Mouse (Mus musculus): ENCODE results near the gene Emc9. TPM values are rescaled to one million over a fixed set of nuclear protein-coding genes. Genes with fewer than 3 reads are reported as not detected.

The Emc9 gene
- polyA plus RNA-seq, 1 experiment from 2014 or later, result 46.2 TPM

DNA sequence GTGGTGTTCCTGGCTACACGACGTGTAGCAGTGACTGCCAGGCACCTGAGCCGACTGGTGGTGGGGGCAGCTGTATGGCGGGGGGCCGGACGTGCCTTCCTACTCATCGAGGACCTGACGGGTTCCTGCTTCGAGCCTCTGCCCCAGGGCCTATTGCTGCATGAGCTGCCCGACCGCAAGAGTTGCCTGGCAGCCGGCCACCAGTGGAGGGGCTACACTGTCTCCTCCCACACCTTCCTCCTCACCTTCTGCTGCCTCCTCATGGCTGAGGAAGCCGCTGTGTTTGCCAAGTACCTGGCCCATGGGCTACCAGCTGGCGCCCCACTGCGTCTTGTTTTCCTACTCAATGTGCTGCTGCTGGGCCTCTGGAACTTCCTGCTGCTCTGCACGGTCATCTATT lies 8.7 kb downstream of the Emc9 start:
- H3K9ac ChIP-seq (ENCODE audit: low read depth, low read length), result no peak overlapping the region
- peaks cover 12% of the 10 kb centered on the region; the same call in 1 of the 2 replicates for H3K4me1 ChIP-seq (replicated peaks; ENCODE audit: control insufficient read depth, insufficient read depth, low read length)
- WGBS, result 76% methylated on average over 16 of the region's 16 CpGs

DNA sequence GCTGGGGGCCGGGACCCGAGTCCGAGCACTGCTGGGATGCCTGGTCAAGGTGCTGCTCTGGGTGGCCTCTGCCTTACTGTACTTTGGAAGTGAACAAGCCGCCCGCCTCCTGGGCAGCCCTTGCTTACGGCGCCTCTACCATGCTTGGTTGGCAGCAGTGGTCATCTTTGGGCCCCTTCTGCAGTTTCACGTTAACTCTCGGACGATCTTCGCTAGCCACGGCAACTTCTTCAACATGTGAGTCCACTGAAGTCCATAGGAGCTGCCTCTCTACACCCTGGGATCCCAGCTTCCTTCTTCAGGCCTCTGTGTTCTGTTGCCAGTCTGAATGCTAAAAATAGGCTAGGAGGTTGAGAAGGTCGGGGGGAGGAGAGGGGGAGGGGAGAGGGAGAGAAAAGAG lies 9.4 kb downstream of the Emc9 start:
- H3K36me3 ChIP-seq (ENCODE audit: control insufficient read depth, insufficient read depth, low read length), result peaks cover 4% of the 10 kb centered on the region; the same call in 1 of the 2 replicates
- no peaks in the 10 kb centered on the region for H3K27me3 ChIP-seq (replicated peaks; ENCODE audit: control insufficient read depth, insufficient read depth, low read length)
- H3K4me1 ChIP-seq (replicated peaks; ENCODE audit: control insufficient read depth, insufficient read depth, low read length), result peaks cover 12% of the 10 kb centered on the region; the same call in 1 of the 2 replicates
- no peak overlapping the region for H3K9ac ChIP-seq (ENCODE audit: low read depth, low read length)
- H3K4me3 ChIP-seq (ENCODE audit: low read depth, low read length), result no peak overlapping the region
- WGBS, result 65% methylated on average over 13 of the region's 13 CpGs
- no peak for ATAC-seq (replicated peaks; ENCODE audit: low FRiP score)
- H3K4me2 ChIP-seq, result peak overlapping the region; percentile 4; the same call in 1 of the 2 replicates
- DNase-seq (ENCODE audit: low spot score), result no peak
- H3K9me3 ChIP-seq (ENCODE audit: control insufficient read depth, low read length), result no peaks in the 10 kb centered on the region
- H3K27ac ChIP-seq (ENCODE audit: low read depth, low read length), result no peak overlapping the region

More for the DNA sequence above, 8.7 kb downstream of the Emc9 start:
- H3K4me2 ChIP-seq, result no peak overlapping the region
- H3K9me3 ChIP-seq (ENCODE audit: control insufficient read depth, low read length), result no peaks in the 10 kb centered on the region
- no peaks in the 10 kb centered on the region for H3K27me3 ChIP-seq (replicated peaks; ENCODE audit: control insufficient read depth, insufficient read depth, low read length)
- no peak overlapping the region for H3K4me3 ChIP-seq (ENCODE audit: low read depth, low read length)
- H3K36me3 ChIP-seq (ENCODE audit: control insufficient read depth, insufficient read depth, low read length), result peaks cover 6% of the 10 kb centered on the region; the same call in 1 of the 2 replicates
- H3K27ac ChIP-seq (ENCODE audit: low read depth, low read length), result no peak overlapping the region
- DNase-seq (ENCODE audit: low spot score), result no peak
- ATAC-seq (replicated peaks; ENCODE audit: low FRiP score), result no peak

DNA sequence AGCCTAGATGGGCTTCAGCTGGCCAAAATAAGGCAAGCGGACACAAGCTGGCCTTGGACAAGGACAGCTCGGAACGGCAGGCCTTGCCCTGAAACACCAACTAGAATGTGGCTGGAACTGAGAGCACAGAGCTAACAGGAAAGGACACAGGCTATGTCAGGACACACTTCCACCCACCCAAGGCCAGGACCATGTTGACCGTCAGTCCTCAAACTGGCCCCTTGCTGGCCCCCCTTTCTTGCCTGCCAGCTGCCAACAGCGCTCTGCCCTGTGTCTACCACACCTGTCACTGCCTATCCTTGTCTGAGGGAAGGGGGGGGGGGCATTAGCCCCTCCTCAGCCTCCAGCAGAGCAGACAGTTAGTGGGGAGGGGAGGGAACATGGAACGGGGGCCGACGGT lies 9.8 kb downstream of the Emc9 start, which contains the start of gene Fitm1:
Gene Fitm1 (plus strand): TSS at position 316 of the 400 bp plus-strand sequence.
- peak within 1 kb of the TSS; percentile 4; the same call in 1 of the 2 replicates for H3K4me2 ChIP-seq
- peak within 1 kb of the TSS; percentile 7; the same call in 1 of the 2 replicates for H3K9ac ChIP-seq (ENCODE audit: low read depth, low read length)
- WGBS, result 53% methylated on average over 8 of the region's 8 CpGs
- DNase-seq (ENCODE audit: low spot score), result no peak
- H3K9me3 ChIP-seq (ENCODE audit: control insufficient read depth, low read length), result no peaks in the 10 kb centered on the region
- H3K36me3 ChIP-seq (ENCODE audit: control insufficient read depth, insufficient read depth, low read length), result no peaks in the 10 kb centered on the region; the same call in 1 of the 2 replicates
- no peaks in the 10 kb centered on the region for H3K27me3 ChIP-seq (replicated peaks; ENCODE audit: control insufficient read depth, insufficient read depth, low read length)
- no peak for ATAC-seq (replicated peaks; ENCODE audit: low FRiP score)
- peaks cover 12% of the 10 kb centered on the region; the same call in 1 of the 2 replicates for H3K4me1 ChIP-seq (replicated peaks; ENCODE audit: control insufficient read depth, insufficient read depth, low read length)
- no peak within 1 kb of the TSS for H3K27ac ChIP-seq (ENCODE audit: low read depth, low read length)
- no peak within 1 kb of the TSS for H3K4me3 ChIP-seq (ENCODE audit: low read depth, low read length)

DNA sequence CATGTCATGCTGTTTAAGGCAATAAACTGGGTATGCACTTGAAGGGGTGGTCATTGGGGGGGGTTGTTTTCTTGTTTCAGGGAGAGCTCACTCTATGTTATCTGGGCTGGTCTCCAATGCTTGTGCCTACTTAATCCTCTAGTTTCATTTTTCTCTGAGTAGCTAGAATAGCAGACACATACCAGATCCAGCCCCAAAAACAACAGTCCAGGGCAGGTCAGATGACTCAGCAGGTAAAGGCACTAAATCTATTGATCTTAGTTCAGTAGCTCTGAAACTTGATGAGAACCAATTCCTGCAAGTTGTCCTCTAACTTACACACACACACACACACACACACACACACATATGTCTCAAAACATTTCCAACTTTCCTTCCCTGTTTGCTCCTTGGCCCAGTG lies 13.3 kb downstream of the Emc9 start:
- ATAC-seq (replicated peaks; ENCODE audit: low FRiP score) (no peak), DNase-seq (ENCODE audit: low spot score) (no peak)
- Histone ChIP-seq H3K27me3 (replicated peaks; ENCODE audit: control insufficient read depth, insufficient read depth, low read length) (no peaks in the 10 kb centered on the region), H3K4me3 (ENCODE audit: low read depth, low read length) (no peak overlapping the region), H3K27ac (ENCODE audit: low read depth, low read length) (no peak overlapping the region), H3K36me3 (ENCODE audit: control insufficient read depth, insufficient read depth, low read length) (peaks cover 19% of the 10 kb centered on the region), H3K9ac (ENCODE audit: low read depth, low read length) (no peak overlapping the region), H3K9me3 (ENCODE audit: control insufficient read depth, low read length) (no peaks in the 10 kb centered on the region), H3K4me1 (replicated peaks; ENCODE audit: control insufficient read depth, insufficient read depth, low read length) (peaks cover 4% of the 10 kb centered on the region; the same call in 1 of the 2 replicates), H3K4me2 (no peak overlapping the region)

DNA sequence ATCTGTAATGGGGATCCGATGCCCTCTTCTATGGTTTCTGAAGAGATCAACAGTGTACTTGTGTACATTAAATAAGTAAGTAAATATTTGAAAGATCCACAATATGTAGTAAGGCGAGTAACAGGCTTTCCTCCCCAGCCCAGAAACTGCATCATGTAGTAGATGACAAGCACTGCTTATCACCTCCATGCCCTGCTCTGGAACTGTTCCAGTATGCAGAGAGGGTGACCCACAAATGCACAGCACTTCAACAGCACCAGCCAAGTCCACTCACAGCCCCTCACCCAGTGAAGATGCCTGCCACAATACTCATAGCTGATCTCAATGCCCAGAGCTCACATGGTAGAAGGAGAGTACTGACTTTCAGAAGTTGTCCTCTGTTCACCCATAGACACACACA lies 14.5 kb downstream of the Emc9 start:
- H3K36me3 ChIP-seq (ENCODE audit: control insufficient read depth, insufficient read depth, low read length), result peaks cover 31% of the 10 kb centered on the region
- H3K9me3 ChIP-seq (ENCODE audit: control insufficient read depth, low read length), result no peaks in the 10 kb centered on the region
- H3K27ac ChIP-seq (ENCODE audit: low read depth, low read length), result no peak overlapping the region
- no peak for DNase-seq (ENCODE audit: low spot score)
- no peak overlapping the region for H3K9ac ChIP-seq (ENCODE audit: low read depth, low read length)
- no peak overlapping the region for H3K4me3 ChIP-seq (ENCODE audit: low read depth, low read length)
- 83% methylated on average over 2 of the region's 2 CpGs for WGBS
- no peak overlapping the region for H3K4me2 ChIP-seq
- H3K27me3 ChIP-seq (replicated peaks; ENCODE audit: control insufficient read depth, insufficient read depth, low read length), result no peaks in the 10 kb centered on the region
- no peak for ATAC-seq (replicated peaks; ENCODE audit: low FRiP score)
- peaks cover 4% of the 10 kb centered on the region; the same call in 1 of the 2 replicates for H3K4me1 ChIP-seq (replicated peaks; ENCODE audit: control insufficient read depth, insufficient read depth, low read length)

DNA sequence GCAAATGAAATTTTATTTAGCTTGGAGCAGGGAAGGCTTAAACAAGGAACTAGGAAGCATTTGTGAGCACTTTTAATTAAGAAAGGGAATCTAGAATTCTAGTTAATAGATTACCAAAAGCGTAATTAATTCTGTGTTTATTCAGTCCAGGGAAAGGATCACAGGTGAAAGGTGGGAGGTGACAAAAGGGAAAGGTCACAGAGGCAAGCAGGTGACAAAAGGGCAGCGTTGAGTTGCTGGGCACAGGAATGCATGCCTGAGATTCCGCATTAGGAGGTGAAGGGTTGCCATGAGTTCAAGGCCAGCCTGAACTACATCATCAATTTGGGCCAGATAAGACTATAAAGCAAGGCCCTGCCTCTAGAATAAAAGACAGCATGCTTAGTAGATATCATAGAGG lies 17.6 kb downstream of the Emc9 start:
- H3K4me1 ChIP-seq (replicated peaks; ENCODE audit: control insufficient read depth, insufficient read depth, low read length), result no peaks in the 10 kb centered on the region
- peaks cover 42% of the 10 kb centered on the region for H3K36me3 ChIP-seq (ENCODE audit: control insufficient read depth, insufficient read depth, low read length)
- DNase-seq (ENCODE audit: low spot score) (no peak), ATAC-seq (replicated peaks; ENCODE audit: low FRiP score) (no peak)
- no peaks in the 10 kb centered on the region for H3K9me3 ChIP-seq (ENCODE audit: control insufficient read depth, low read length)
- no peak overlapping the region for H3K4me2 ChIP-seq
- no peak overlapping the region for H3K4me3 ChIP-seq (ENCODE audit: low read depth, low read length)
- 87% methylated on average over 3 of the region's 3 CpGs for WGBS
- H3K9ac ChIP-seq (ENCODE audit: low read depth, low read length), result no peak overlapping the region
- no peak overlapping the region for H3K27ac ChIP-seq (ENCODE audit: low read depth, low read length)
- H3K27me3 ChIP-seq (replicated peaks; ENCODE audit: control insufficient read depth, insufficient read depth, low read length), result no peaks in the 10 kb centered on the region

DNA sequence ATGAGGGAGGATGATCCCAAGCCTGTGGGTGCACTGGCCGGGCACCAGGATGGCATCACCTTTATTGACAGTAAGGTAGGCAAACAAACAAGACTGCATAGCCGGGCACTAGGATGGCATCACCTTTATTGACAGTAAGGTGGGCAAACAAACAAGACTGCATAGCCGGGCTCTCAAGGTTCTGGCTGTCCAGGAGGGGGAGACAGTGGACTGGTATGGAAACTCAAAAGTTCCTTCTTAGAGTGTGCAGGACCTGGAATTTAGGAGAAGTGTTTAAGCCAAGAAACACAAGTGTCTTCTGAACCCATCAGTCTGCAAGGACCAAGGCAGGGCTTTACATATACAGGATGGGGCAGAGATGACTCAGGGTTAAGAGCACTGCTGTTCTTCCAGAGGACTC lies 19.4 kb downstream of the Emc9 start:
- Histone ChIP-seq H3K4me2 (no peak overlapping the region), H3K4me3 (ENCODE audit: low read depth, low read length) (no peak overlapping the region), H3K9me3 (ENCODE audit: control insufficient read depth, low read length) (no peaks in the 10 kb centered on the region), H3K27ac (ENCODE audit: low read depth, low read length) (no peak overlapping the region), H3K9ac (ENCODE audit: low read depth, low read length) (no peak overlapping the region), H3K36me3 (ENCODE audit: control insufficient read depth, insufficient read depth, low read length) (peaks cover 42% of the 10 kb centered on the region), H3K4me1 (replicated peaks; ENCODE audit: control insufficient read depth, insufficient read depth, low read length) (peaks cover 7% of the 10 kb centered on the region), H3K27me3 (replicated peaks; ENCODE audit: control insufficient read depth, insufficient read depth, low read length) (no peaks in the 10 kb centered on the region)
- DNase-seq (ENCODE audit: low spot score), result no peak
- 83% methylated on average over 3 of the region's 3 CpGs for WGBS
- no peak for ATAC-seq (replicated peaks; ENCODE audit: low FRiP score)

DNA sequence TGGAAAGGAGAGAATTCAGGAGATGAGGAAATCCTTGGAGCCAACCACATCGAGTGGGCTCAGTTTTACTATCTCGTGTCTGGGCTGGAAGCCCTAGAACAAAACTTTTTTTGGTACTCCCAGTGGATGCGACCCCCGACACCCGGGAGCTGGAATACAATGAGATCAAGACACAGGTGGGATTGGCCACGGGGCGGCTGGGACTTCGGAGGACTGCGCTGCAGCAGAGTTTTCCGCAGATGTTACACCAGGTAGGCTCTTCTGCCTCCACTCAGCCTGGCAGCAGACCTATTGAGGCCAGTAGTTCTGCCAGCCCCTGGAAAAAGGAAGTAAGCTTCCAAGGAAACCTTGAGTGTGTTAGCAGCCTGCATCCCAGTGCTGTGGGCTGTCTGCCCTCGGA lies 21.9 kb downstream of the Emc9 start:
- Histone ChIP-seq H3K9ac (ENCODE audit: low read depth, low read length) (no peak overlapping the region), H3K4me1 (replicated peaks; ENCODE audit: control insufficient read depth, insufficient read depth, low read length) (peaks cover 12% of the 10 kb centered on the region), H3K36me3 (ENCODE audit: control insufficient read depth, insufficient read depth, low read length) (peaks cover 31% of the 10 kb centered on the region), H3K9me3 (ENCODE audit: control insufficient read depth, low read length) (no peaks in the 10 kb centered on the region), H3K4me2 (no peak overlapping the region), H3K27ac (ENCODE audit: low read depth, low read length) (no peak overlapping the region), H3K4me3 (ENCODE audit: low read depth, low read length) (no peak overlapping the region), H3K27me3 (replicated peaks; ENCODE audit: control insufficient read depth, insufficient read depth, low read length) (no peaks in the 10 kb centered on the region)
- DNase-seq (ENCODE audit: low spot score) (no peak), ATAC-seq (replicated peaks; ENCODE audit: low FRiP score) (no peak)
- 85% methylated on average over 11 of the region's 11 CpGs for WGBS

DNA sequence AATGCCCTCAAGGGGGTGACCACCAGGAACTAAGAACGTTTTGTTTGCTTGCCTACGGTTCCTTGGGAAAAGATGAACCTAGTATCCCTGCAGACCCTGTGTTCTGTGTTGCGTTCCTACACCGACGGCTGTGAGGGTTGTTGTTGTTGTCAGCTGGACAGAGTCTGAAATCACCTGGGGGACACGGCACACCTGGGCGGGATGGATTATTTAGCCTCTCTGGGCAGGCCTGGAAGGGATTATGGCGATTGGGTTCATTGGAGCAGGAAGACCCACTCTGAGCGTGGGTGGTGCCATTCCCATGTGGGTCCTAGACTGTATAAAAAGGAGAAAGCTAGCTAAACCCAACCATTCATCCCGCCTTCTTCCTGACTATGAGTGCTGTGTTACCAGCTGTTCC lies 23.2 kb downstream of the Emc9 start:
- Histone ChIP-seq H3K27me3 (replicated peaks; ENCODE audit: control insufficient read depth, insufficient read depth, low read length) (no peaks in the 10 kb centered on the region), H3K36me3 (ENCODE audit: control insufficient read depth, insufficient read depth, low read length) (peaks cover 24% of the 10 kb centered on the region), H3K27ac (ENCODE audit: low read depth, low read length) (no peak overlapping the region), H3K9ac (ENCODE audit: low read depth, low read length) (no peak overlapping the region), H3K9me3 (ENCODE audit: control insufficient read depth, low read length) (no peaks in the 10 kb centered on the region), H3K4me3 (ENCODE audit: low read depth, low read length) (peak overlapping the region; percentile 68; the same call in 1 of the 2 replicates), H3K4me1 (replicated peaks; ENCODE audit: control insufficient read depth, insufficient read depth, low read length) (peaks cover 19% of the 10 kb centered on the region), H3K4me2 (no peak overlapping the region; the same call in 1 of the 2 replicates)
- WGBS, result 87% methylated on average over 10 of the region's 10 CpGs
- ATAC-seq (replicated peaks; ENCODE audit: low FRiP score) (no peak), DNase-seq (ENCODE audit: low spot score) (no peak)

Data from liver, embryonic 11.5 days (tissue).